Mouse (Mus musculus): Measurements from ENCODE around the gene Slc25a13.

The Slc25a13 gene

GRCm38 (mm10) chr6:6168566-6169134 lies 48.3 kb downstream of the Slc25a13 start:
- no peak for DNase-seq (ENCODE audit: low read depth, low spot score)

GRCm38 (mm10) chr6:6167339-6168126 lies 49.4 kb downstream of the Slc25a13 start:
- no peak for DNase-seq (ENCODE audit: low read depth, low spot score)

GRCm38 (mm10) chr6:6162993-6163623 lies 53.9 kb downstream of the Slc25a13 start:
- DNase-seq (ENCODE audit: low read depth, low spot score) = no peak

- no peak for DNase-seq (ENCODE audit: low read depth, low spot score)
These were observed 54.8 kb downstream of the Slc25a13 start for GRCm38 (mm10) chr6:6162146-6162545.

GRCm38 (mm10) chr6:6160645-6161426 lies 56.1 kb downstream of the Slc25a13 start:
- DNase-seq (ENCODE audit: low read depth, low spot score) = no peak

DNA sequence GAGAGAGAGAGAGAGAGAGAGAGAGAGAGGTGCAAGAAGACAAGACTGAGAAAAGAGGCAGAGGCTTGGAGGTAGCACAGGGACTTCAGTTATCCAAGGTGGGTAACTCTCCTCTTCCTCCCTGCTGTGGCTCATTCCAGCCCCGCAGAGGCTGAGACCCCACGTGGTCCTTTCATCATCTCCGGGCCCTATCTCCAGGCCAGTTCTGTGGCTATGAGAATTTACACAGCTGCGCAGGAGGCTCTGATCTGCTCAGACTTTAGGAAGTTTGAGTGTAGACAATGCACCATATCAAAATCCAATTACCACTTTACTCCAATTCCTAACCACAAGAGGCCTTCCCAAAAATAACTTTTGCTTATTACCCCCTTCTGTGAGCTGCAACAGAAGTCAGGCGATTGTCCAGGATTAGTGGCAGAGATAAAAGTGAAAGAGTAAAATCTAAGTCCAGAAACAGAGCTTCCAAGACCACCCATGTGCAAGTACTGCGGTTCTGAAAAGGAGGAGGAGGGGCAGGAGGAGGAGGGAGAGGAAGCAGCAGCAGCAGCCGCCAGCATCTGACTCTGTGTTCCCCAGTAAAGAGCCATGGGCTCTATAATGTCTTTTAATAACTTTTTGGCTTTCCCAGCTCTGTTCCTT lies 57.6 kb downstream of the Slc25a13 start:
- no peak for DNase-seq (ENCODE audit: low read depth, low spot score)

GRCm38 (mm10) chr6:6153426-6153825 lies 63.5 kb downstream of the Slc25a13 start:
- DNase-seq (ENCODE audit: low read depth, low spot score) = no peak

DNA sequence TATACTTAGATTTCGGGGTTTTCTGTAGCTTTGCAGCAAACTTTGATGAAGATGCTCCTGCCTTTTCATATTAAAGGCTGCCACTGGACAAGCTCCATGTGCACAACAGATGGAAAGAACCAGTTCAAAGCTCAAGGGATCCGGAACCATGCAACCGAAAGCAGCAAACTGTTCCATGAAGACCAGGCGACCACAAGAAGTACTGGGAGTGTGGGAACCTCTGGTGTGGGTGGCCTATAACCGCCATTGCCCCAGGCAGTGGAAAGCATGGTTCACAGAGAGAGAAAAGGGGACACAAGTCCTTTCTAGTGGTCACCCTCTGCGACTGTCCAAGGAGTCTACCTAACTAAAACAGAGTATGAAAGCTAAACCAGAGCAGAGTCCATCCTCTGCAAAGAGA lies 66.2 kb downstream of the Slc25a13 start:
- DNase-seq (ENCODE audit: low read depth, low spot score) = no peak

DNA sequence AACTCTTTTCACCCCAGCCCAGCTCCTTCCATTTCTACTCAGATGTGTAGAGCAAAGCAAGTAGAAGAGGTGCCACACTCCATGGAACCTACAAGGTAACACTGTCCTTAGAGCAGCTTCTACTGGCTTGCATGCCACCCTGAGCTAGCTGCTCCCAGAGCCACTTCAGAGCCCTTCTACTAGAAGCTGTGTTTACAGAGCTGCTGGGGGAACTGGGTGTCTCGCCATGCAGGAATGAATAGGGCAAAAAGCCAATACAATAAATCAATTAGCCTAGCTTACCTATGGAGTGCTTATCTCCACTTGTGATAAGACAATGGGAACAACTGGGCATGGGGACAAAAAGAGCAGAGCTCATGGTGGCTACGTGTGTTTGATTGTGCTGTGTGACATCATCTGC lies 67.2 kb downstream of the Slc25a13 start:
- DNase-seq (ENCODE audit: low read depth, low spot score) = no peak

DNA sequence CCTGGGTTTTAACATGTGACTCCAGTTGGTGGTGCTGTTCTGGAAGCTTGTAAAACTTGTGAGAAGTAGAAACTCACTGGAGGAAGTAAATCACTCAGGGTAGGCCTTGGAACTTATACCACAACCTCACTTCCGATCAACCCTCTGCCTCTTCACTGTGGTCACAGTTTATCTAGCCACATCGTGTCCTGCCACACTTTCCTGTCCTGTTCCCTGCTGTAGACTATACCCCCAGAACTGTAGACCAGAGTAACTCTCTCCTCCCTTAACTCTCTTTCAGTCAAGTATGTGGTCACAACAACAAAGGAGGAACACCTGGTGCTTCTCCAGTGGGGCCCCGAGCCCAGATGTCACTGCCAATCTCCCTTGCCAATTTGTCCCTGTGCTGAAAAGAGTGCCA lies 67.6 kb downstream of the Slc25a13 start:
- no peak for DNase-seq (ENCODE audit: low read depth, low spot score)

GRCm38 (mm10) chr6:6145412-6145811 lies 71.6 kb downstream of the Slc25a13 start:
- no peak for DNase-seq (ENCODE audit: low read depth, low spot score)

DNA sequence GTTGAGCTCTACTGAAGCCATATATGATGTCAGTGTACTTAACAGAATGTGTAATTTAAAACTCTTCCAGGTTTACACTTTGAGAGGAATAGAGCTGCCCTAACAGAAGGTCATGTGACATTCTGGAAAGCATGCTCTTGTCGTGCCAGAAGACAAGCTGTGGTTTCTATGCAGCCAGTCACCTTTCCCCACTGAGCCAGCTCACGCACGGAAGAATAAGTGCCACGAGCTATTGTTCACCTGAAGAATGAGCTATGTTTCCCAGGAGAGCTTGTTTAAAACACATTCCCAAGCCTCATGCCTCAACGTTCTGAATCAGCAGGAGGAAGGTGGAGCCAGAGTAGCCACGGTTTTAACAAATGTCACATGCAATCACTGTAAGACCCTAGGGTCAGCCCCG lies 73.4 kb downstream of the Slc25a13 start:
- no peak for DNase-seq (ENCODE audit: low read depth, low spot score)

DNA sequence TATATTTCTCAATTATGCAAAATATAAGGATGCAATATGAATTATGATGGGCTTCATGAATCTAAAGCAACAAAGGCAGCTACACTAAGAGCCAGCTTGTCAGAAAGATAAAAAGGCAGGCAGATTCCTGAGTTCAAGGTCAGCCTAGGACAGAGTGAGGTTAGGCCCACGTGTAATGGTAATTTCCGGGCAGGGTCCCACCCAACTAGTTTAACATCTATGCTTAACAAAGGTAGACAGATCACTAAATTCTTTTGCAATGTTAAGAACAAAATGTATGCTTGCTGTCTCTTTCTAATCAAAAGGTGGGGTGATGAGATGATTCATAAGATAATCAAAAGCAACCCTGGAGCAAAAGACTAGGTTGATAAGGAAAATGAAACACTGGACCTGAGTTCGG lies 76.6 kb downstream of the Slc25a13 start:
- DNase-seq (ENCODE audit: low read depth, low spot score) = no peak

DNA sequence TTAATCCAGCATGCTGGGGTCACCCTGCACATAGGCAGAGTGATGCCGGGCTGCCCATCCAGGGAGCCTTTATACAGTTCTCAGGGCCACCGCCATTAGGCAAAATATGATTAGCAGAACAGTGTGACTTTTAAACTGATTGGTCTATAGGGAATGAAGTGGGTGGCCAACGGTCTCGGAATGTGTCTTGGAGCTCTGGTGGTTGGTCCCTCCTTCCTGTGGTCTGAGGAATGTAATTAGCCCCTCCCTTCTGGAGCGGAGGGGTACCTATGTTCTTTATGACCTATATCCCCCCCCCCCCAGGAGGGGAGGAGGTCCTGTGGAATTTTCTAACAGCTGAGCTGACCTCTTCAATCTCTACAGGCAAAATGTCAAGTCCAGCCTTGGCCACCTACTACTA lies 77.9 kb downstream of the Slc25a13 start:
- no peak for DNase-seq (ENCODE audit: low read depth, low spot score)

GRCm38 (mm10) chr6:6136812-6137211 lies 80.2 kb downstream of the Slc25a13 start:
- DNase-seq (ENCODE audit: low read depth, low spot score) = no peak

DNA sequence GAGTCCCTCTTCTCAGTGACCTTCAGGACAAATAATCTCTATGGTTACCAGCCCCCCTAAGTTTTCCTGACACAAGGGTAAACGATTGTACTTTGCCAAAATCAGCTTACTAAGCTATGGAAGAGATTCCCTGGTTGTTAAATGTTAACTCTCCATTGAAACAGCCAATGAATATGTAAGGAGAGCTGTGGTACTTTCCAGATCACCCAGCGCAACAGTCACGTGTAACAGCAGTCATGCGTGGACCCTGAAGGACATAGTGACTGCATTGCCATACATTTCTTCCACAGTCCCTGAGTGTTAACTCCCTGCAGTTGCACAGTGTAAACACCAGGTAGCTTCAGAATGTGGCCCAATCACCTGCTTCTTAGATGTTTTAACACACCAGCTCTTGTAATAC lies 82.0 kb downstream of the Slc25a13 start:
- no peak for DNase-seq (ENCODE audit: low read depth, low spot score)

GRCm38 (mm10) chr6:6133556-6134050 lies 83.4 kb downstream of the Slc25a13 start:
- DNase-seq (ENCODE audit: low read depth, low spot score) = no peak

DNA sequence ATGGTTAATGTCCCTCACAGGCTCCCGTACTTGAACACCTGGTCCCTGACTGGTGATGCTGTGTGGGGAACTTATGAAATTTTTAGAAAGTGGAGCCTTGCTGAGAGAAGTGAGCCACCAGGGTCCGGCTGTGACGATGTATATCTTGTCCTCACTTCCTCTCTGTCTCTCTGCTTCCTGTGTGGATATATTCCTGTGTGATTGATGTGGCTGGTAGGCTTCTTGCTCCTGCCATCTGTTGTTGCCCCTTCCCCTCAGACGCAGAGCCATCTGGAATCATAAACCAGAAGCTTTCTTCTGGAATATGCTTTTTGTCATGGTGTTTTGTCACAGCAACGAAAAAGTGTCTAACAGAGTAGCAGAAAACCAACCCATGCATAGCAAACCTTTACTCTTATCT lies 84.9 kb downstream of the Slc25a13 start:
- no peak for DNase-seq (ENCODE audit: low read depth, low spot score)

GRCm38 (mm10) chr6:6125620-6126019 lies 91.4 kb downstream of the Slc25a13 start:
- no peak for DNase-seq (ENCODE audit: low read depth, low spot score)

DNA sequence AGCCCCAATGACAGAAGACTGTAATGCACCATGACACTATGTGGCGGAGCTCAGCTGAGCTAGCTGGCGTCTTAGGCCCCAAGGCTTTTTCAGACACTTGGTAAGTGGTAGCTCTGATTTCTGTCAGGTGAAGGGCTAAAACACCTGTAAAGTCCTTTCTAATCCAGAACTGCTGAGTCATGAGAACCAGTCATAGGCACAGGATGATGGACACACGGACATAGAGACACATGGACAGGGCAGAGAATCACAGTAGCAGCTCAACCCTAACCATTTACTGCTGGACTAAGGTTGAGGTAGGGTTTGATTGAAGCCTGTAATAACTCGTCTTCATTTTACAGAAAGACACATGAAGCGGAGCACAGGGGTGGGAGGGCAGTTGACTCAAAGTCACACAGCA lies 95.1 kb downstream of the Slc25a13 start:
- DNase-seq (ENCODE audit: low read depth, low spot score) = no peak

- no peak for DNase-seq (ENCODE audit: low read depth, low spot score)
These were observed 96.1 kb downstream of the Slc25a13 start for GRCm38 (mm10) chr6:6120841-6121240.

- no peak for DNase-seq (ENCODE audit: low read depth, low spot score)
These were observed 101.2 kb downstream of the Slc25a13 start for GRCm38 (mm10) chr6:6115771-6116170.

All from embryo, embryonic 11.5 days (tissue).